Mouse (Mus musculus): ENCODE results near the gene Gys1. TPM values are rescaled to one million over a fixed set of nuclear protein-coding genes. Genes with fewer than 3 reads are reported as not detected.

The Gys1 gene
- total and polyA plus RNA-seq, 2 experiments from 2014 or later = 9.8 to 12.3 TPM

DNA sequence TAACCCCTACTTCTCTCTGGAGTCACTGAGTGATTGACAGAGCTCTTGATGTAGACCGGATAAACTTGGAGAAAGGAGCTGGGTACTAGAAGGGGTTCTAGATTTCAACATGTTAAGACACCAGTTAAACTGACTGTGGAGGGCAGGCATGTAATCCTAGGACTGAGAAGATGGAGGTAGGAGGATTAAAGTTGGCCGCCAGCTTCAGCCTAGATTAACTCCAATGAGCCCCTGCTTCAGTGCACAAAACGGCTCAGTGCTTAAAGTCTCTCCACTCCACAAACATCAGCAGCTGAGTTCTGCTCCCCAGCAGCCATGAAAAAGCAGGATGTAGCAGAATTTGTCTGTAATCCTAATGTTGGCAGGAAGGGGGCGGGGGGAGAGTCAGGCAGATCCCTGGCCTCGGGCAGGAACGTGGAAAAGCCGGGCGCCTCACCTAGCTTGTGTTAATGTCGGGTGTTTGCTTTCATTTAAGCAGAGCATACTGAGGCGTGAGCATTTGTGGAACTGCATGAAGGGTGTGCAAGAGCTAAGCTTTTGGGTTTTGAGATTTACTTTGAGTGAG is 33.0 kb upstream of the Gys1 start:
- Histone ChIP-seq H3K4me2 (ENCODE audit: low read depth) (no peak overlapping the region), H3K9ac (no peak overlapping the region), H3K4me1 (ENCODE audit: insufficient read depth) (no peaks in the 10 kb centered on the region), H3K4me3 (ENCODE audit: low read depth, low read length) (no peak overlapping the region), H3K36me3 (ENCODE audit: insufficient read depth) (no peaks in the 10 kb centered on the region), H3K9me3 (ENCODE audit: low read length) (no peaks in the 10 kb centered on the region), H3K27ac (ENCODE audit: low read depth, low read length) (no peak overlapping the region), H3K27me3 (ENCODE audit: insufficient read depth, low read length) (peaks cover 18% of the 10 kb centered on the region)
- no peak for DNase-seq
- TF ChIP-seq CTCF (IDR thresholded peaks at IDR 0.05; ENCODE audit: low read depth) = no peak
- 71% methylated on average over 10 of the region's 10 CpGs for WGBS
- no peak for ATAC-seq

DNA sequence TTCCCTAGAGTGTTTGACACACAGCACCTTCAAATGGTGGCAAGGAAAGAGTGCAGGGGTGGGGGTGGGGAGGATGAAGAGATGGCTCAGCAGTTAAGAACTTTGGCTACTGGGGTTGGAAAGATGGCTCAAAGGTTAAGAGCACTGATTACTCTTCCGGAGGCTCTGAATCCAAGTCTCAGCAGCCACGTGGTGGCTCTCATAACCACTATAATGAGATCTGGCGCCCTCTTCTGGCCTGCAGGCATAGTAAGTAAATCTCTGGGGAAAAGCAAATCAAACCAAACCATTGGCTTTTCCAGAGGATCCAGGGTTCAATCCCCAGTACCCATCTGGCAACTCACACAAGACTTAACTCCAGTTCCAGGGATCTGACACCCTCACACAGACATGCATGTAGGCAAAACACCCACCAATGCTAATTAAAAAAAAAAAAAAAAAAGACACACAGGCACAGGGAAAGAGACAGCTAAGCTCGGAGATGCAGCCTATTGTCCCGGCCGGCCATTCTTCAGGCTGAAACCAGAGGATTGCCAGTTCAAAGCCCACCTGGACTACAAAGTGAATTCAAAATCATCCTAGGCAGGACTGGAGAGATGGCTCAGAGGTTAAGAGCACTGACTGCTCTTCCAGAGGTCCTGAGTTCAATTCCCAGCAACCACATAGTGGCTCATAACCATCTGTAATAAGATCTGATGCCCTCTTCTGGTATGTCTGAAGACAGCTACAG is 30.9 kb upstream of the Gys1 start:
- Histone ChIP-seq H3K27me3 (ENCODE audit: insufficient read depth, low read length) (peaks cover 39% of the 10 kb centered on the region), H3K4me1 (ENCODE audit: insufficient read depth) (no peaks in the 10 kb centered on the region), H3K4me2 (ENCODE audit: low read depth) (no peak overlapping the region), H3K9ac (no peak overlapping the region), H3K27ac (ENCODE audit: low read depth, low read length) (no peak overlapping the region), H3K4me3 (ENCODE audit: low read depth, low read length) (no peak overlapping the region), H3K9me3 (ENCODE audit: low read length) (no peaks in the 10 kb centered on the region), H3K36me3 (ENCODE audit: insufficient read depth) (no peaks in the 10 kb centered on the region)
- DNase-seq = peak; percentile 66
- WGBS = 45% methylated on average over 6 of the region's 6 CpGs
- no peak for ATAC-seq
- peak; percentile 66 for TF ChIP-seq CTCF (IDR thresholded peaks at IDR 0.05; ENCODE audit: low read depth)

DNA sequence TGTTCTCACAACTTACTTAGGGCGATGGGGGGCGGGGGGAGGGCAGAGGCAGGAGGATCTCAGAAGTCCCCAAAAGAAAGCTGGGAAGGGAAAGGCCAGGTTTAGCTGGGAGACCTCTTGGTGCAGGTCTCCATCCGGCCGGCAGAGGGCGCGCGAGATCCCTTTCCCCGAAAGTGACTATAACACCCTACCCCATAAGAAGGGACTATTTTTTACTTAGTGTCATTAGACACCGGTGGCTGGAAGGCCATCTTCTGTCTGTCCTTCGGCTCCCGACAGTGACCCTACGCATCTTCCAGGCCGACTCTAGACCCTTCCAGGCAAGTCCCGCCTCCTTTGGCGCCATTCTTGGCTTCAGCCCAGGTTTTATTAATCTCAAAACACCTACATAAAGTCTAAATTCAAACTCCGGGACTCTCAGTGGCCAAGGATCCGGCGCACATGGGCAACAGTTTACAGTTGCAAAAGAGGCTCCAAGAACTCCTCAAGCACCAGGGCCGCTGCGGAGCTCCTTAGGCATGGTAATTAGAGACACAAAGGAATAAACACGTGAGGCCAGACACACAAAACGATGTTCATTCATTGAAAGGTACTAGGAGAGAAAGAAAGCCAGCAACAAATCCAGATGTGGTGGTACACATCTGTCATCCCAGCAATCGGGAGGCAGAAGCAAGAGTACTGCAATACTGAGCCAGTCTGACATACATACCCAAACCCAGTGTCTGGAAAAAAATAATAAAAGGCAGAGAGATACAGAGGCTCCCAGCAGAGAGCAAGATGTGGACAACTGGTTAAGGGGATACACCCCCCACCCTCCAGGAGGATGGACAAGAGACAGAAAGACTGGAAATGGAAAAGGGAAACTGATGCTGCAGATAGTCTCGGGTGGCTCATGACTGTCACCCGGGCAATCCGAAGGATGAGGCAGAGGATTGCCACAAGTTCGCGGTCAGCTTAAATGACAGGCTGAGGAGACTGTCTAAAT is 29.3 kb upstream of the Gys1 start, which contains the start of gene Kcna7:
Gene Kcna7, plus strand, starts transcription at position 563 of the 985 bp plus-strand sequence.
- Histone ChIP-seq H3K4me3 (ENCODE audit: low read depth, low read length) (peak within 1 kb of the TSS; percentile 28), H3K9ac (0 out of 2 replicates have a peak within 1 kb of the TSS, but pooled peaks have one; percentile 14), H3K4me1 (ENCODE audit: insufficient read depth) (no peaks in the 10 kb centered on the region), H3K4me2 (ENCODE audit: low read depth) (peak within 1 kb of the TSS; percentile 45), H3K27ac (ENCODE audit: low read depth, low read length) (no peak within 1 kb of the TSS), H3K27me3 (ENCODE audit: insufficient read depth, low read length) (peaks cover 46% of the 10 kb centered on the region), H3K36me3 (ENCODE audit: insufficient read depth) (no peaks in the 10 kb centered on the region), H3K9me3 (ENCODE audit: low read length) (no peaks in the 10 kb centered on the region)
- peak; percentile 81 for TF ChIP-seq CTCF (IDR thresholded peaks at IDR 0.05; ENCODE audit: low read depth)
- peak; percentile 54 for DNase-seq
- ATAC-seq = no peak
- 14% methylated on average over 28 of the region's 28 CpGs for WGBS

DNA sequence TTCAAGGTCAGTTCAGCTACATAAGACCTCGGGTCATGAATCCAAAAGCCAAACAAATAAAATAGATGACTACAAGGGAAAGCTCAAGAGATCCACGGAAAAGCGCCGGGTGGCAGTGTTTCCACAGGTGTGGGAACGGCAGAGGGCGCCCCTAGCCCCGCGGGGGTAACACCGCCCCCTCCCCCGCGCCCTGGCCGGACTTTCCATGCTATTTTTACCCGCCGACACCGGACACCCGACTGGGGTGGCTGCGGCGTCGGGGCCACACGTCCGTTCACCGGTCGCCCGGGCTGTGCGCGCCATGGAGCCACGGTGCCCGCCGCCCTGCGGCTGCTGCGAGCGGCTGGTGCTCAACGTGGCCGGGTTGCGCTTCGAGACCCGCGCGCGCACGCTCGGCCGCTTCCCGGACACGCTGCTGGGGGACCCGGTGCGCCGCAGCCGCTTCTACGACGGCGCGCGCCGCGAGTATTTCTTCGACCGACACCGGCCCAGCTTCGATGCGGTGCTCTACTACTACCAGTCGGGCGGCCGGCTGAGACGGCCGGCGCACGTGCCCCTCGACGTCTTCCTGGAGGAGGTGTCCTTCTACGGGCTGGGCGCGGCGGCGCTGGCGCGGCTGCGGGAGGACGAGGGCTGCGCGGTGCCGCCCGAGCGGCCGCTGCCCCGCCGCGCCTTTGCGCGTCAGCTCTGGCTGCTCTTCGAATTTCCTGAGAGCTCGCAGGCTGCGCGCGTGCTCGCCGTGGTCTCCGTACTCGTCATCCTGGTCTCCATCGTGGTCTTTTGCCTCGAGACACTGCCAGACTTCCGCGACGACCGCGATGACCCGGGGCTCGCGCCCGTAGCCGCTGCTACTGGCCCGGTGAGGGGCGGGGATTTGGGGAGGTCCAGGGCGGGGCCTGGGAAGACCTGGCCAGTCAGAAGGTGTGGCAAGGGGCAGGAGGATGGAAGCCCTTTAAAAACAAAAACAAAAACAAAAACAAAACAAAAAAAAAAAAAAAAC is 28.2 kb upstream of the Gys1 start:
- peak; percentile 25 for ATAC-seq
- Histone ChIP-seq H3K4me2 (ENCODE audit: low read depth) (peak overlapping the region; percentile 45), H3K27ac (ENCODE audit: low read depth, low read length) (no peak overlapping the region), H3K36me3 (ENCODE audit: insufficient read depth) (no peaks in the 10 kb centered on the region), H3K9ac (peak overlapping the region; percentile 14; the same call in 1 of the 2 replicates), H3K27me3 (ENCODE audit: insufficient read depth, low read length) (peaks cover 57% of the 10 kb centered on the region), H3K4me1 (ENCODE audit: insufficient read depth) (no peaks in the 10 kb centered on the region), H3K4me3 (ENCODE audit: low read depth, low read length) (peak overlapping the region; percentile 28), H3K9me3 (ENCODE audit: low read length) (no peaks in the 10 kb centered on the region)
- TF ChIP-seq CTCF (IDR thresholded peaks at IDR 0.05; ENCODE audit: low read depth) = no peak
- no peak for DNase-seq
- 3% methylated on average over 114 of the region's 114 CpGs for WGBS

DNA sequence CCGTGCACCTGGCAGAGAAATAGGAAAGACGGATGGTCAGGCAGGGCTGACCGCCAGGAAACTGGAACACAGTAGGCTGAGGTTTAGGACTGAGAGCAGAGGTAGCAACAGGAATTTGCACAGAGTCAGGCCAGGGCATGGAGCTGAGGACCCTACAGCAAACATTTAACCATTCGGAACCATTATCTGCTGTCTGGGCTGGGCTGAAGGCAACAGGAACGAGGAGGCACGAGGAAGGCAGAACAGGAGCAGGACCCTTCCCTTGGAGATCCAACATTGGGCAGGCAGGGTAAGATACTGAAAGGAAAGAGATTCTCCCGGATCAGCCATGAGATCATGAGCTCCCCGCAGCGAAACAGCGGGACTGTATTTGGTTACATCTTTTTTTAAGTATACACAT is 26.8 kb upstream of the Gys1 start:
- Histone ChIP-seq H3K9ac (no peak overlapping the region), H3K27me3 (ENCODE audit: insufficient read depth, low read length) (peaks cover 66% of the 10 kb centered on the region), H3K36me3 (ENCODE audit: insufficient read depth) (no peaks in the 10 kb centered on the region), H3K4me1 (ENCODE audit: insufficient read depth) (no peaks in the 10 kb centered on the region), H3K4me2 (ENCODE audit: low read depth) (no peak overlapping the region), H3K27ac (ENCODE audit: low read depth, low read length) (no peak overlapping the region), H3K9me3 (ENCODE audit: low read length) (no peaks in the 10 kb centered on the region), H3K4me3 (ENCODE audit: low read depth, low read length) (no peak overlapping the region)
- WGBS = 83% methylated on average over 10 of the region's 10 CpGs
- ATAC-seq (no peak), DNase-seq (no peak)
- TF ChIP-seq CTCF (IDR thresholded peaks at IDR 0.05; ENCODE audit: low read depth) = no peak

DNA sequence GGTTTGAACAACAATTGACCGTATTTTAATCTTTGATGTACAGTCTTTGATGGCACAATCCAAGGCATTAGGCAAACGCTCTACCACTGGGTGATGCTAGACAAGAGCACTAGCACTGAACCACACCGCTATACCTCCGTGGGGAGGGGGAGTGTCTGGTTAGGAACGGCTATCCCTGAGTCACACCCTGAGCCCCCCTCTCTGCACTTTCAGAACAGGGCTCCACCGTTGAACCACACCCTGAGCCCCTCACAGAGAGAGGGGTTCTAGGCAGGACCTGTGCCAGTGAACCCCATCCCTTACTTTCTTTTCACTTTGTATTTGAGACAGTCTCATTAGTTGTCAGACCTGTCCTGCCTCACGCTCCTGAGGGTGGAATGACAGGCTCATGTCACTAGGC is 26.3 kb upstream of the Gys1 start:
- Histone ChIP-seq H3K27me3 (ENCODE audit: insufficient read depth, low read length) (peaks cover 71% of the 10 kb centered on the region), H3K36me3 (ENCODE audit: insufficient read depth) (no peaks in the 10 kb centered on the region), H3K4me2 (ENCODE audit: low read depth) (no peak overlapping the region), H3K9ac (no peak overlapping the region), H3K4me1 (ENCODE audit: insufficient read depth) (peaks cover 2% of the 10 kb centered on the region; the same call in 1 of the 2 replicates), H3K4me3 (ENCODE audit: low read depth, low read length) (no peak overlapping the region), H3K9me3 (ENCODE audit: low read length) (no peaks in the 10 kb centered on the region), H3K27ac (ENCODE audit: low read depth, low read length) (no peak overlapping the region)
- TF ChIP-seq CTCF (IDR thresholded peaks at IDR 0.05; ENCODE audit: low read depth) = no peak
- no peak for DNase-seq
- 68% methylated on average over 7 of the region's 7 CpGs for WGBS
- ATAC-seq = no peak
